Mouse (Mus musculus): ENCODE measurements around the gene Ndufc2. TPM values are rescaled to one million over a fixed set of nuclear protein-coding genes. Genes with fewer than 3 reads are reported as not detected.

The Ndufc2 gene
- polyA plus RNA-seq, 1 experiment from 2014 or later = 376 TPM

- H3K9ac ChIP-seq (replicated peaks; ENCODE audit: low read depth, low read length) = no peak overlapping the region
- WGBS = 79% methylated on average over 2 of the region's 2 CpGs
- no peak for ATAC-seq (ENCODE audit: insufficient number of reproducible peaks, insufficient read depth, low FRiP score, low read depth)
- no peak overlapping the region for H3K27ac ChIP-seq (ENCODE audit: low read length)
- no peaks in the 10 kb centered on the region for H3K9me3 ChIP-seq (ENCODE audit: control insufficient read depth, low read depth, low read length)
- no peaks in the 10 kb centered on the region for H3K27me3 ChIP-seq (ENCODE audit: control insufficient read depth, insufficient read depth, low read length)
- H3K4me1 ChIP-seq (ENCODE audit: control insufficient read depth, insufficient read depth, low read length) = no peaks in the 10 kb centered on the region
- H3K36me3 ChIP-seq (ENCODE audit: control insufficient read depth, insufficient read depth, low read length) = peaks cover 22% of the 10 kb centered on the region
- no peak overlapping the region for H3K4me3 ChIP-seq (ENCODE audit: low read depth, low read length)
- H3K4me2 ChIP-seq (replicated peaks; ENCODE audit: low read depth, low read length) = no peak overlapping the region
Measured at GRCm38 (mm10) chr7:97394375-97394774, 5.4 kb upstream of the Ndufc2 start.

- Histone ChIP-seq H3K9me3 (ENCODE audit: control insufficient read depth, low read depth, low read length) (no peaks in the 10 kb centered on the region), H3K4me1 (ENCODE audit: control insufficient read depth, insufficient read depth, low read length) (peaks cover 14% of the 10 kb centered on the region), H3K4me3 (ENCODE audit: low read depth, low read length) (no peak overlapping the region), H3K4me2 (replicated peaks; ENCODE audit: low read depth, low read length) (no peak overlapping the region), H3K27ac (ENCODE audit: low read length) (no peak overlapping the region), H3K27me3 (ENCODE audit: control insufficient read depth, insufficient read depth, low read length) (no peaks in the 10 kb centered on the region), H3K9ac (replicated peaks; ENCODE audit: low read depth, low read length) (no peak overlapping the region), H3K36me3 (ENCODE audit: control insufficient read depth, insufficient read depth, low read length) (no peaks in the 10 kb centered on the region)
- 85% methylated on average over 6 of the region's 6 CpGs for WGBS
- no peak for ATAC-seq (ENCODE audit: insufficient number of reproducible peaks, insufficient read depth, low FRiP score, low read depth)
Measured at GRCm38 (mm10) chr7:97398943-97399342, 860 bp upstream of the Ndufc2 start.

GRCm38 (mm10) chr7:97407145-97407544 is 7.3 kb downstream of the Ndufc2 start:
- peaks cover 16% of the 10 kb centered on the region for H3K36me3 ChIP-seq (ENCODE audit: control insufficient read depth, insufficient read depth, low read length)
- no peak overlapping the region for H3K4me3 ChIP-seq (ENCODE audit: low read depth, low read length)
- 72% methylated on average over 10 of the region's 10 CpGs for WGBS
- peak overlapping the region; percentile 11; the same call in 1 of the 2 replicates for H3K27ac ChIP-seq (ENCODE audit: low read length)
- no peak overlapping the region for H3K4me2 ChIP-seq (replicated peaks; ENCODE audit: low read depth, low read length)
- H3K9me3 ChIP-seq (ENCODE audit: control insufficient read depth, low read depth, low read length) = no peaks in the 10 kb centered on the region
- ATAC-seq (ENCODE audit: insufficient number of reproducible peaks, insufficient read depth, low FRiP score, low read depth) = 0 out of 2 replicates have a peak, but pooled peaks have one; percentile 46
- H3K27me3 ChIP-seq (ENCODE audit: control insufficient read depth, insufficient read depth, low read length) = no peaks in the 10 kb centered on the region
- H3K9ac ChIP-seq (replicated peaks; ENCODE audit: low read depth, low read length) = no peak overlapping the region
- H3K4me1 ChIP-seq (ENCODE audit: control insufficient read depth, insufficient read depth, low read length) = 0 out of 2 replicates have a peak, but pooled peaks cover 5% of the 10 kb centered on the region

- no peak for ATAC-seq (ENCODE audit: insufficient number of reproducible peaks, insufficient read depth, low FRiP score, low read depth)
- Histone ChIP-seq H3K4me1 (ENCODE audit: control insufficient read depth, insufficient read depth, low read length) (0 out of 2 replicates have a peak, but pooled peaks cover 5% of the 10 kb centered on the region), H3K4me2 (replicated peaks; ENCODE audit: low read depth, low read length) (no peak overlapping the region), H3K27me3 (ENCODE audit: control insufficient read depth, insufficient read depth, low read length) (no peaks in the 10 kb centered on the region), H3K9ac (replicated peaks; ENCODE audit: low read depth, low read length) (no peak overlapping the region), H3K36me3 (ENCODE audit: control insufficient read depth, insufficient read depth, low read length) (peaks cover 16% of the 10 kb centered on the region), H3K27ac (ENCODE audit: low read length) (no peak overlapping the region), H3K4me3 (ENCODE audit: low read depth, low read length) (no peak overlapping the region), H3K9me3 (ENCODE audit: control insufficient read depth, low read depth, low read length) (no peaks in the 10 kb centered on the region)
- 89% methylated on average over 2 of the region's 2 CpGs for WGBS
Measured at GRCm38 (mm10) chr7:97411106-97411505, 11.3 kb downstream of the Ndufc2 start.

GRCm38 (mm10) chr7:97411575-97411974 is 11.8 kb downstream of the Ndufc2 start:
- Histone ChIP-seq H3K4me3 (ENCODE audit: low read depth, low read length) (no peak overlapping the region), H3K4me1 (ENCODE audit: control insufficient read depth, insufficient read depth, low read length) (0 out of 2 replicates have a peak, but pooled peaks cover 5% of the 10 kb centered on the region), H3K27ac (ENCODE audit: low read length) (no peak overlapping the region), H3K36me3 (ENCODE audit: control insufficient read depth, insufficient read depth, low read length) (peaks cover 16% of the 10 kb centered on the region), H3K27me3 (ENCODE audit: control insufficient read depth, insufficient read depth, low read length) (no peaks in the 10 kb centered on the region), H3K9me3 (ENCODE audit: control insufficient read depth, low read depth, low read length) (no peaks in the 10 kb centered on the region), H3K4me2 (replicated peaks; ENCODE audit: low read depth, low read length) (no peak overlapping the region), H3K9ac (replicated peaks; ENCODE audit: low read depth, low read length) (no peak overlapping the region)
- 78% methylated on average over 3 of the region's 3 CpGs for WGBS
- ATAC-seq (ENCODE audit: insufficient number of reproducible peaks, insufficient read depth, low FRiP score, low read depth) = no peak

- 92% methylated on average over 1 of the region's 1 CpGs for WGBS
- Histone ChIP-seq H3K4me2 (replicated peaks; ENCODE audit: low read depth, low read length) (no peak overlapping the region), H3K4me1 (ENCODE audit: control insufficient read depth, insufficient read depth, low read length) (no peaks in the 10 kb centered on the region), H3K27ac (ENCODE audit: low read length) (no peak overlapping the region), H3K9me3 (ENCODE audit: control insufficient read depth, low read depth, low read length) (no peaks in the 10 kb centered on the region), H3K9ac (replicated peaks; ENCODE audit: low read depth, low read length) (no peak overlapping the region), H3K36me3 (ENCODE audit: control insufficient read depth, insufficient read depth, low read length) (peaks cover 12% of the 10 kb centered on the region), H3K4me3 (ENCODE audit: low read depth, low read length) (no peak overlapping the region), H3K27me3 (ENCODE audit: control insufficient read depth, insufficient read depth, low read length) (no peaks in the 10 kb centered on the region)
- no peak for ATAC-seq (ENCODE audit: insufficient number of reproducible peaks, insufficient read depth, low FRiP score, low read depth)
Measured at GRCm38 (mm10) chr7:97413981-97414380, 14.2 kb downstream of the Ndufc2 start.

GRCm38 (mm10) chr7:97414426-97414825 is 14.6 kb downstream of the Ndufc2 start:
- Histone ChIP-seq H3K9ac (replicated peaks; ENCODE audit: low read depth, low read length) (no peak overlapping the region), H3K4me1 (ENCODE audit: control insufficient read depth, insufficient read depth, low read length) (no peaks in the 10 kb centered on the region), H3K36me3 (ENCODE audit: control insufficient read depth, insufficient read depth, low read length) (peaks cover 12% of the 10 kb centered on the region), H3K27me3 (ENCODE audit: control insufficient read depth, insufficient read depth, low read length) (no peaks in the 10 kb centered on the region), H3K9me3 (ENCODE audit: control insufficient read depth, low read depth, low read length) (no peaks in the 10 kb centered on the region), H3K27ac (ENCODE audit: low read length) (no peak overlapping the region), H3K4me3 (ENCODE audit: low read depth, low read length) (no peak overlapping the region), H3K4me2 (replicated peaks; ENCODE audit: low read depth, low read length) (no peak overlapping the region)
- no peak for ATAC-seq (ENCODE audit: insufficient number of reproducible peaks, insufficient read depth, low FRiP score, low read depth)
- WGBS = 68% methylated on average over 1 of the region's 1 CpGs

GRCm38 (mm10) chr7:97414915-97415687 is 15.3 kb downstream of the Ndufc2 start:
- ATAC-seq (ENCODE audit: insufficient number of reproducible peaks, insufficient read depth, low FRiP score, low read depth) = no peak; the same call in 1 of the 2 replicates
- no peak overlapping the region for H3K27ac ChIP-seq (ENCODE audit: low read length)
- no peaks in the 10 kb centered on the region for H3K4me1 ChIP-seq (ENCODE audit: control insufficient read depth, insufficient read depth, low read length)
- no peaks in the 10 kb centered on the region for H3K9me3 ChIP-seq (ENCODE audit: control insufficient read depth, low read depth, low read length)
- peaks cover 9% of the 10 kb centered on the region for H3K36me3 ChIP-seq (ENCODE audit: control insufficient read depth, insufficient read depth, low read length)
- H3K27me3 ChIP-seq (ENCODE audit: control insufficient read depth, insufficient read depth, low read length) = no peaks in the 10 kb centered on the region
- H3K4me3 ChIP-seq (ENCODE audit: low read depth, low read length) = no peak overlapping the region
- 41% methylated on average over 9 of the region's 9 CpGs for WGBS
- no peak overlapping the region for H3K4me2 ChIP-seq (replicated peaks; ENCODE audit: low read depth, low read length)
- H3K9ac ChIP-seq (replicated peaks; ENCODE audit: low read depth, low read length) = no peak overlapping the region
